Mouse (Mus musculus): ENCODE results near the gene 2010111I01Rik. TPM values are rescaled to one million over a fixed set of nuclear protein-coding genes. Genes with fewer than 3 reads are reported as not detected.

The 2010111I01Rik gene
- total and polyA plus RNA-seq, 3 experiments, result 13.3 to 19.8 (median 14.4) TPM

DNA sequence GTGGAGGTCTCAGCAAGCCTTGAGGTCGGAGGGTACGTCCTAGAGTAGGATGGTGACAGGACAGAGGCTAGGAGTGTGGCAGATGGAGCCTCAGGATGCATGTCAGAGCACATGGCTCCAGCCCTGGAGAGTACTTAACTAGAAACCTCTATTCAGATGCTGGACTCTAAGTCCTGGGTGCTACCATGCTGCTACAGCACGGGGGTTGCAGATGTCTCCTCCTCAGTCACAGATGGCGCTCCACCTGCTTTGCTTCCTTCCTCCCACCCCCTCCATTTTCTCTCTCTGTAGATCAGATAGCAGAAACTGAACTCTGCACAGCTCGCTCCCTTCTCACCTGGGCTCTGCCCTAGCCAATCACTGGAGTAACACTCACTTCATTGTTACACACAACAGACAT is 342.1 kb downstream of the 2010111I01Rik start:
- H3K9ac ChIP-seq (ENCODE audit: insufficient read depth, low read depth), result no peak overlapping the region
- TF ChIP-seq MXI1 (IDR thresholded peaks at IDR 0.05; ENCODE audit: low read depth, low read length), result no peak
- no peak for TF ChIP-seq MEF2A (IDR thresholded peaks at IDR 0.05; ENCODE audit: borderline replicate concordance, low read depth, low read length)
- no peak for TF ChIP-seq CHD2 (IDR thresholded peaks at IDR 0.05; ENCODE audit: low read length)
- TF ChIP-seq HCFC1 (IDR thresholded peaks at IDR 0.05; ENCODE audit: low read depth, low read length), result no peak
- no peak for TF ChIP-seq TBP (conservative IDR thresholded peaks at IDR 0.05; ENCODE audit: low read depth, low read length)
- TF ChIP-seq MAX (IDR thresholded peaks at IDR 0.05; ENCODE audit: low read length), result no peak
- no peak for TF ChIP-seq ZMIZ1 (IDR thresholded peaks at IDR 0.05; ENCODE audit: low read depth, low read length)
- TF ChIP-seq ZNF384 (IDR thresholded peaks at IDR 0.05; ENCODE audit: low read depth, low read length), result no peak
- no peak for TF ChIP-seq MAFK (IDR thresholded peaks at IDR 0.05; ENCODE audit: insufficient replicate concordance, low read length)
- no peak for TF ChIP-seq POLR2A (IDR thresholded peaks at IDR 0.05; ENCODE audit: low read depth, low read length)
- TF ChIP-seq MAZ (IDR thresholded peaks at IDR 0.05; ENCODE audit: low read depth, low read length), result no peak
- TF ChIP-seq UBTF (IDR thresholded peaks at IDR 0.05; ENCODE audit: low read depth, low read length), result no peak
- TF ChIP-seq IRF4 (IDR thresholded peaks at IDR 0.05; ENCODE audit: low read depth, low read length), result no peak
- no peak for TF ChIP-seq ZC3H11A (IDR thresholded peaks at IDR 0.05; ENCODE audit: low read depth, low read length)
- no peak for TF ChIP-seq SMC3 (IDR thresholded peaks at IDR 0.05; ENCODE audit: low read depth, low read length)
- no peaks in the 10 kb centered on the region for H3K27me3 ChIP-seq (replicated peaks)
- H3K4me1 ChIP-seq (ENCODE audit: control insufficient read depth in 1 of 2, insufficient read depth in 2 of 2), result no peaks in the 10 kb centered on the region
- H3K4me2 ChIP-seq (ENCODE audit: insufficient read depth, low read depth, poor library complexity, severe bottlenecking), result no peak overlapping the region
- no peaks in the 10 kb centered on the region for H3K79me2 ChIP-seq (replicated peaks; ENCODE audit: control insufficient read depth, extremely low read depth, insufficient read depth, poor library complexity, severe bottlenecking)
- no peaks in the 10 kb centered on the region for H3K9me3 ChIP-seq (replicated peaks; ENCODE audit: low read length)
- peaks cover 26 to 73% of the 10 kb centered on the region in 2 experiments for H3K36me3 ChIP-seq (replicated peaks in 1 of 2; ENCODE audit: control insufficient read depth in 1 of 2, insufficient read depth in 1 of 2, low read length in 1 of 2)
- H3K4me3 ChIP-seq (replicated peaks in 1 of 3; ENCODE audit: low read depth in 2 of 3, low read length in 2 of 3, poor library complexity in 1 of 3), result no peak overlapping the region
- H3K27ac ChIP-seq (ENCODE audit: insufficient read depth, low read depth), result no peak overlapping the region
- in situ Hi-C loops (cut with MboI; ENCODE audit: low pct_ligation_motif_present, low pct_unique_long_range_greater_than_20kb, low sequenced_read_pairs) (no loop called here), dilution Hi-C loops (cut with MboI; ENCODE audit: extremely low pct_ligation_motif_present, extremely low pct_unique_long_range_greater_than_20kb, low sequenced_read_pairs) (no loop called here)
- DNase-seq (ENCODE audit: extremely low read depth), result no peak

DNA sequence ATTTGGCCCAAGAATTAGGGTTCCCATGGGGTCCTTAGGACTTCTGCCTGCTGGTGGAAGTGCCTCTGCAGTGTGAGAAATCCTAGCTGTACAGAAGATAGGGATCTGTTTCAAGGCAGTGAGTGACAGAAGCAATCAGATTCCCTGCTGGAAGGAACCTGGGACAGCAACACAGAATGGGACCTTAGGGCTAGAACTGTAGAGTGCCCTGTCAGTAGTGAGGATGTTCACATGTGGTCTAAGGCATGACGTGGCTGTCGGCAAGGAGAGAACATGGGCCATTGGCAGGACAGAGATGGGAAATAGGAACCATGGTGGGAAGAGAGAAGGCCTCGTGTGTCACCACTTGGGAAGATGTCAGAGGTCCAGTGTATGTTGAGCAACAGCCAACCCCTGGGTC is 344.9 kb downstream of the 2010111I01Rik start:
- H3K4me1 ChIP-seq (ENCODE audit: control insufficient read depth in 1 of 2, insufficient read depth in 2 of 2), result no peaks in the 10 kb centered on the region
- no peak for DNase-seq (ENCODE audit: extremely low read depth)
- dilution Hi-C loops (cut with MboI; ENCODE audit: extremely low pct_ligation_motif_present, extremely low pct_unique_long_range_greater_than_20kb, low sequenced_read_pairs) (no loop called here), in situ Hi-C loops (cut with MboI; ENCODE audit: low pct_ligation_motif_present, low pct_unique_long_range_greater_than_20kb, low sequenced_read_pairs) (no loop called here)
- no peak overlapping the region for H3K9ac ChIP-seq (ENCODE audit: insufficient read depth, low read depth)
- TF ChIP-seq JUN (IDR thresholded peaks at IDR 0.05; ENCODE audit: insufficient read depth, low read depth, low read length) (no peak), MYC (IDR thresholded peaks at IDR 0.05; ENCODE audit: low read depth, low read length) (no peak), KAT2A (IDR thresholded peaks at IDR 0.05; ENCODE audit: insufficient replicate concordance, low read length) (no peak), RAD21 (IDR thresholded peaks at IDR 0.05; ENCODE audit: low read depth, low read length) (no peak), MAZ (IDR thresholded peaks at IDR 0.05; ENCODE audit: low read depth, low read length) (no peak), EP300 (IDR thresholded peaks at IDR 0.05; ENCODE audit: low read length) (no peak), ZKSCAN1 (IDR thresholded peaks at IDR 0.05; ENCODE audit: borderline replicate concordance, low read depth, low read length) (no peak), ETS1 (conservative IDR thresholded peaks at IDR 0.05; ENCODE audit: low read depth, low read length) (no peak), E2F4 (IDR thresholded peaks at IDR 0.05; ENCODE audit: insufficient replicate concordance, low read depth, low read length) (no peak), UBTF (IDR thresholded peaks at IDR 0.05; ENCODE audit: low read depth, low read length) (no peak), NRF1 (IDR thresholded peaks at IDR 0.05; ENCODE audit: low read depth, low read length) (no peak), PAX5 (IDR thresholded peaks at IDR 0.05; ENCODE audit: low read length) (no peak), SIN3A (IDR thresholded peaks at IDR 0.05; ENCODE audit: low read length) (no peak), MAFK (IDR thresholded peaks at IDR 0.05; ENCODE audit: insufficient replicate concordance, low read length) (no peak), POLR2AphosphoS2 (IDR thresholded peaks at IDR 0.05; ENCODE audit: low read depth, low read length) (no peak), MAX (IDR thresholded peaks at IDR 0.05; ENCODE audit: low read length) (no peak)
- no peaks in the 10 kb centered on the region for H3K79me2 ChIP-seq (replicated peaks; ENCODE audit: control insufficient read depth, extremely low read depth, insufficient read depth, poor library complexity, severe bottlenecking)
- peaks cover 12 to 73% of the 10 kb centered on the region in 2 experiments for H3K36me3 ChIP-seq (replicated peaks in 1 of 2; ENCODE audit: control insufficient read depth in 1 of 2, insufficient read depth in 1 of 2, low read length in 1 of 2)
- no peaks in the 10 kb centered on the region for H3K9me3 ChIP-seq (replicated peaks; ENCODE audit: low read length)
- H3K4me3 ChIP-seq (replicated peaks in 1 of 3; ENCODE audit: low read depth in 2 of 3, low read length in 2 of 3, poor library complexity in 1 of 3), result no peak overlapping the region
- H3K27ac ChIP-seq (ENCODE audit: insufficient read depth, low read depth), result no peak overlapping the region
- H3K4me2 ChIP-seq (ENCODE audit: insufficient read depth, low read depth, poor library complexity, severe bottlenecking), result no peak overlapping the region
- H3K27me3 ChIP-seq (replicated peaks), result no peaks in the 10 kb centered on the region

Measured in CH12.LX (cell line).